ENCODE assay signal across 11 mouse cellular contexts in genomic region chr5:35070953-35071352, GRCm38 (mm10). TPM values are rescaled to one million over a fixed set of nuclear protein-coding genes. Genes with fewer than 3 reads are reported as not detected.
DNase-seq lines count a peak whose midpoint lies in the region.
"Had no signal": no experiment of that assay in that cellular context is flagged by ENCODE, and none has a peak within 500 bp of the region (broad histone marks: within the 10 kb centered on the region; RNA-seq: fewer than 3 reads in every experiment).

No protein-coding gene starts in this region.

- intact Hi-C loops in gastrocnemius, postnatal 14 days (cut with DNase I; ENCODE audit: low total_unique reads), result no loop called here

- peak; percentile 36 for DNase-seq in gastrocnemius, postnatal 14 days
- DNase-seq in gastrocnemius, adult 8-10 months (ENCODE audit: low spot score in 2 of 2), result no peak
- peak; percentile 40 for DNase-seq in right cerebral cortex, adult 18-20 months
- DNase-seq in right cerebral cortex, postnatal 25 days, result no peak
- peak; percentile 40 to 52 for DNase-seq in layer of hippocampus, postnatal 10 days (ENCODE audit: low spot score in 2 of 2)
- peak; percentile 46 for DNase-seq in right cerebral cortex, postnatal 14 days
- no peak for DNase-seq in heart, adult 8-10 months (ENCODE audit: low spot score)
- DNase-seq in thymus, postnatal 36 days, result no peak
- DNase-seq: heart, postnatal 4 days; kidney, postnatal 25 days had no signal

RNA-seq across cellular contexts. Expression of gene Dok7, which starts 14.4 kb away (rescaled TPM):
- total RNA-seq in gastrocnemius, postnatal 14 days (2021), result 10 to 100 TPM; 30.0 to 33.3 TPM
- total RNA-seq in gastrocnemius, adult 8-10 months (2022), result 10 to 100 TPM; 15.8 to 22.5 (median 19.8) TPM
- 10 to 100 TPM; 16.6 to 20.5 TPM for total RNA-seq in layer of hippocampus, postnatal 10 days (2021)
- 10 to 100 TPM; 32.2 to 42.1 (median 39.8) TPM for total RNA-seq in heart, adult 8-10 months (2022)
- total RNA-seq: liver, adult 2 months had no signal

RNA-seq across cellular contexts. Expression of gene Hgfac, which starts 29.6 kb away (rescaled TPM):
- total RNA-seq in gastrocnemius, postnatal 14 days (2021), result under 1 TPM; 0.42 to 0.45 TPM
- total RNA-seq in gastrocnemius, adult 8-10 months (2022), result under 1 TPM in 1 of 4 experiments, not detected in 3; 0.45 TPM
- 1 to 10 TPM in 1 of 2 experiments, under 1 TPM in 1; 0.80 to 1.1 TPM for total RNA-seq in layer of hippocampus, postnatal 10 days (2021)
- under 1 TPM; 0.26 to 0.75 (median 0.47) TPM for total RNA-seq in heart, adult 8-10 months (2022)

RNA-seq across cellular contexts. Expression of gene Lrpap1, which starts 34.6 kb away (rescaled TPM):
- 10 to 100 TPM; 33.0 to 36.7 TPM for total RNA-seq in gastrocnemius, postnatal 14 days (2021)
- 10 to 100 TPM; 18.0 to 28.7 (median 22.3) TPM for total RNA-seq in gastrocnemius, adult 8-10 months (2022)
- total RNA-seq in layer of hippocampus, postnatal 10 days (2021), result 100 to 1,000 TPM; 130 to 149 TPM
- 10 to 100 TPM; 40.6 to 55.8 (median 48.3) TPM for total RNA-seq in heart, adult 8-10 months (2022)

Comparison
In these comparisons a context has a peak if more than half of its experiments do, and no peak if none do; other contexts are left out.
1. DNase-seq: peak in gastrocnemius, postnatal 14 days (single experiment), right cerebral cortex, adult 18-20 months (single experiment), layer of hippocampus, postnatal 10 days (2 of 2) and right cerebral cortex, postnatal 14 days (single experiment); none in gastrocnemius, adult 8-10 months (0 of 2), right cerebral cortex, postnatal 25 days (single experiment), heart, adult 8-10 months (single experiment) and thymus, postnatal 36 days (0 of 2).